Mouse (Mus musculus) stomach, embryonic 16.5 days (tissue): ENCODE data around the gene Mical2. TPM values are rescaled to one million over a fixed set of nuclear protein-coding genes. Genes with fewer than 3 reads are reported as not detected.
A peak's percentile ranks its signal among the peaks of the same experiment; 100 is the strongest.

Experiments
- ATAC-seq: fragments of 200-750 bp; cut with Nextera tagmentation; 2 replicates; pipeline ENCODE4 v1.8.0; 2017; ENCODE audit warnings: moderate number of reproducible peaks, moderate TSS enrichment; ENCODE audit not compliant: insufficient read depth, low FRiP score
- H3K27ac ChIP-seq: fragments of 300-500 bp; sonication (generic); 2 replicates; pipeline ENCODE4 v1.5.1; 2014; ENCODE audit warnings: low read length
- H3K27me3 ChIP-seq: fragments of 300-500 bp; sonication (generic); 2 replicates; pipeline ENCODE4 v1.6.1; 2014; ENCODE audit warnings: low read length, control low read depth, mixed read lengths; ENCODE audit not compliant: control insufficient read depth, insufficient read depth
- H3K36me3 ChIP-seq: fragments of 300-500 bp; sonication (generic); 2 replicates; pipeline ENCODE4 v1.6.1; 2014; ENCODE audit warnings: low read length; ENCODE audit not compliant: control insufficient read depth, insufficient read depth
- H3K4me1 ChIP-seq: fragments of 300-500 bp; sonication (generic); 2 replicates; pipeline ENCODE4 v1.6.1; 2014; ENCODE audit warnings: low read length, control low read depth, mixed read lengths; ENCODE audit not compliant: control insufficient read depth, insufficient read depth
- H3K4me2 ChIP-seq: fragments of 300-500 bp; sonication (generic); 2 replicates; pipeline ENCODE4 v1.6.1; 2014; ENCODE audit warnings: low read depth, low read length, mixed read lengths
- H3K4me3 ChIP-seq: fragments of 300-500 bp; sonication (generic); replicated peaks from 2 replicates; pipeline ENCODE4 v1.5.1; 2014; ENCODE audit warnings: mild to moderate bottlenecking, low read length
- H3K9ac ChIP-seq: fragments of 300-500 bp; sonication (generic); 2 replicates; pipeline ENCODE4 v1.6.1; 2014; ENCODE audit warnings: low read length
- H3K9me3 ChIP-seq: fragments of 300-500 bp; sonication (generic); replicated peaks from 2 replicates; pipeline ENCODE4 v1.6.1; 2016; ENCODE audit warnings: low read length, control low read depth; ENCODE audit not compliant: control insufficient read depth
- WGBS: fragments of 180-500 bp; shearing (Covaris S2); extraction: QIAGEN DNeasy Blood & Tissue Kit; methylation state at CpG from one replicate; pipeline ENCODE4 v1.1.7; 2014; 5-methylcytosine and 5-hydroxymethylcytosine counted together
- polyA plus RNA-seq: library from polyadenylated mRNA; unstranded; fragments of >200 nt; fragmentation: Nextera tagmentation; extraction: Ambion mirVana; gene quantifications from 2 replicates; pipeline ENCODE4 v1.2.1, GENCODE M21; 2015

Mical2 gene
- polyA plus RNA-seq, 1 experiment from 2014 or later = 13.2 TPM

GRCm38 (mm10) chr7:112204380-112204963, 21.2 kb upstream of the Mical2 start:
- WGBS = 34% methylated on average over 6 of the region's 6 CpGs
- Histone ChIP-seq H3K9ac (0 out of 2 replicates have a peak overlapping the region, but pooled peaks have one; percentile 20), H3K36me3 (no peaks in the 10 kb centered on the region), H3K9me3 (no peaks in the 10 kb centered on the region), H3K27me3 (no peaks in the 10 kb centered on the region), H3K4me2 (peak overlapping the region; percentile 19; the same call in 1 of the 2 replicates), H3K27ac (peak overlapping the region; percentile 82), H3K4me1 (peaks cover 24% of the 10 kb centered on the region), H3K4me3 (no peak overlapping the region)
- ATAC-seq = no peak

GRCm38 (mm10) chr7:112205513-112205912, 20.1 kb upstream of the Mical2 start:
- Histone ChIP-seq H3K27ac (no peak overlapping the region; the same call in 1 of the 2 replicates), H3K9me3 (no peaks in the 10 kb centered on the region), H3K4me3 (no peak overlapping the region), H3K9ac (no peak overlapping the region), H3K4me2 (no peak overlapping the region), H3K4me1 (peaks cover 24% of the 10 kb centered on the region), H3K27me3 (no peaks in the 10 kb centered on the region), H3K36me3 (no peaks in the 10 kb centered on the region)
- no peak for ATAC-seq
- 83% methylated on average over 6 of the region's 6 CpGs for WGBS

GRCm38 (mm10) chr7:112207717-112208116, 17.9 kb upstream of the Mical2 start:
- H3K4me3 ChIP-seq = no peak overlapping the region
- 84% methylated on average over 6 of the region's 6 CpGs for WGBS
- H3K27ac ChIP-seq = no peak overlapping the region
- H3K4me2 ChIP-seq = no peak overlapping the region
- no peaks in the 10 kb centered on the region for H3K9me3 ChIP-seq
- H3K9ac ChIP-seq = no peak overlapping the region
- H3K36me3 ChIP-seq = no peaks in the 10 kb centered on the region
- no peaks in the 10 kb centered on the region for H3K27me3 ChIP-seq
- ATAC-seq = no peak
- peaks cover 24% of the 10 kb centered on the region for H3K4me1 ChIP-seq

GRCm38 (mm10) chr7:112208323-112209167, 17.1 kb upstream of the Mical2 start:
- H3K27ac ChIP-seq = peak overlapping the region; percentile 80
- no peak overlapping the region for H3K4me3 ChIP-seq
- peaks cover 28% of the 10 kb centered on the region for H3K4me1 ChIP-seq
- H3K36me3 ChIP-seq = no peaks in the 10 kb centered on the region
- H3K4me2 ChIP-seq = no peak overlapping the region
- H3K9me3 ChIP-seq = no peaks in the 10 kb centered on the region
- 42% methylated on average over 10 of the region's 10 CpGs for WGBS
- ATAC-seq = peak; percentile 48; the same call in 1 of the 2 replicates
- H3K9ac ChIP-seq = no peak overlapping the region
- H3K27me3 ChIP-seq = no peaks in the 10 kb centered on the region

GRCm38 (mm10) chr7:112209621-112210020, 16.0 kb upstream of the Mical2 start:
- Histone ChIP-seq H3K4me1 (peaks cover 26% of the 10 kb centered on the region), H3K27ac (no peak overlapping the region)
- 85% methylated on average over 4 of the region's 4 CpGs for WGBS

GRCm38 (mm10) chr7:112212921-112213721, 12.5 kb upstream of the Mical2 start:
- Histone ChIP-seq H3K4me1 (peaks cover 25% of the 10 kb centered on the region; the same call in 1 of the 2 replicates), H3K9ac (no peak overlapping the region), H3K4me2 (0 out of 2 replicates have a peak overlapping the region, but pooled peaks have one; percentile 11), H3K27me3 (no peaks in the 10 kb centered on the region), H3K36me3 (no peaks in the 10 kb centered on the region), H3K4me3 (no peak overlapping the region), H3K27ac (peak overlapping the region; percentile 81), H3K9me3 (no peaks in the 10 kb centered on the region)
- WGBS = 41% methylated on average over 8 of the region's 8 CpGs
- ATAC-seq = peak; percentile 89

More at GRCm38 (mm10) chr7:112209621-112210020, 16.0 kb upstream of the Mical2 start:
- ATAC-seq = no peak
- no peak overlapping the region for H3K4me2 ChIP-seq
- H3K9me3 ChIP-seq = no peaks in the 10 kb centered on the region
- H3K27me3 ChIP-seq = no peaks in the 10 kb centered on the region
- no peaks in the 10 kb centered on the region for H3K36me3 ChIP-seq
- no peak overlapping the region for H3K4me3 ChIP-seq
- H3K9ac ChIP-seq = no peak overlapping the region

GRCm38 (mm10) chr7:112215871-112216270, 9.8 kb upstream of the Mical2 start:
- H3K4me2 ChIP-seq = no peak overlapping the region

GRCm38 (mm10) chr7:112216720-112217119, 8.9 kb upstream of the Mical2 start:
- Histone ChIP-seq H3K27me3 (no peaks in the 10 kb centered on the region), H3K36me3 (no peaks in the 10 kb centered on the region), H3K9ac (no peak overlapping the region), H3K4me2 (no peak overlapping the region), H3K27ac (peak overlapping the region; percentile 30), H3K4me1 (peaks cover 21% of the 10 kb centered on the region; the same call in 1 of the 2 replicates), H3K9me3 (no peaks in the 10 kb centered on the region), H3K4me3 (no peak overlapping the region)
- WGBS = 57% methylated on average over 5 of the region's 5 CpGs
- ATAC-seq = no peak

More at GRCm38 (mm10) chr7:112215871-112216270, 9.8 kb upstream of the Mical2 start:
- WGBS = 81% methylated on average over 3 of the region's 3 CpGs
- Histone ChIP-seq H3K27me3 (no peaks in the 10 kb centered on the region), H3K27ac (no peak overlapping the region), H3K4me1 (peaks cover 21% of the 10 kb centered on the region; the same call in 1 of the 2 replicates), H3K9me3 (no peaks in the 10 kb centered on the region), H3K4me3 (no peak overlapping the region), H3K36me3 (no peaks in the 10 kb centered on the region), H3K9ac (no peak overlapping the region)
- no peak for ATAC-seq
